Mouse (Mus musculus) brain, embryonic 14.5 days (tissue): ENCODE measurements around the gene Usp39. TPM values are rescaled to one million over a fixed set of nuclear protein-coding genes. Genes with fewer than 3 reads are reported as not detected.

Experiments
- DNase-seq: peaks from one replicate; pipeline ENCODE4 v3.0.0-alpha.2; 2011; ENCODE audit warnings: low read depth
- CTCF ChIP-seq: fragments of 200-500 bp; IDR thresholded peaks from 2 replicates; pipeline ENCODE4 v1.5.1; 2012; ENCODE audit warnings: inconsistent platforms, mild to moderate bottlenecking, moderate library complexity, borderline replicate concordance; ENCODE audit not compliant: insufficient read depth, insufficient read length; ENCODE audit errors: extremely low read depth
- POLR2A ChIP-seq: fragments of 200-500 bp; IDR thresholded peaks from 2 replicates; pipeline ENCODE4 v1.6.1; 2012; ENCODE audit warnings: mild to moderate bottlenecking, inconsistent platforms, borderline replicate concordance; ENCODE audit not compliant: poor library complexity, insufficient read depth, insufficient read length, severe bottlenecking; ENCODE audit errors: extremely low read depth
- polyA plus RNA-seq: library from polyadenylated mRNA; depleted of rRNA; stranded (reverse); fragments of >200 nt; gene quantifications from 2 replicates; pipeline ENCODE4 v1.2.3, GENCODE M21; 2012

The Usp39 gene
- polyA plus RNA-seq, 1 experiment, result 47.3 TPM

DNA sequence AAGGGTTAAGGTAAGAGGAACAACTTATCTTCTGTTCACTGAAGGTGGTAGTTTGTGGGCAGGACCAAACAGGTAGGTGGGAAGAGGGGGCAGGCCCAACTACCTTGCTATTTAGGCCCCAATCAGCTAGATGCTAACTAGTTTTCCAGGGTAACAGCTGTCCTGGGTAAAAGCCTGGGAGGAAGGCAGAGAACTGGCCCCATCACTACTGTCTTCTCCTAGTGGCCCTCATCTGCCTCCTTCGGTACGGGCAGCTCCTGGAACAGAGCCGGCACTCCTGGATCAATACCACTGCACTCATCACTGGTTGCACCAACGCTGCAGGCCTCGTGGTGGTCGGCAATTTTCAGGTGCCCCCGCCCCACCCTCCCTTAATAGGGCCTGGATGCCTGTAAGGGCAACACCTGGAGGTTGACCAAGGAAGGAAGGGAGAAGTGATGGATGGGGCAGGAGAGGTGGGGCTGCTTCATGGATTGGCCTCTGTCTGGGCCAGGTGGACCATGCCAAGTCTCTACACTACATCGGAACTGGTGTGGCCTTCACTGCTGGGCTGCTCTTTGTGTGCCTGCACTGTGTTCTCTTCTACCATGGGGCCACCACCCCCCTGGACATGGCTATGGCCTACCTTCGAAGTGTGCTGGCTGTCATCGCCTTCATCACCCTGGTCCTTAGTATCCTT lies 13.2 kb upstream of the Usp39 start:
- DNase-seq, result no peak
- TF ChIP-seq CTCF (no peak), POLR2A (no peak)

- DNase-seq, result peak; percentile 35
- TF ChIP-seq CTCF (no peak), POLR2A (no peak)
Measured at GRCm38 (mm10) chr6:72357164-72358079, 12.4 kb upstream of the Usp39 start.

GRCm38 (mm10) chr6:72356001-72356532 lies 11.1 kb upstream of the Usp39 start:
- TF ChIP-seq CTCF (no peak), POLR2A (no peak)
- no peak for DNase-seq

DNA sequence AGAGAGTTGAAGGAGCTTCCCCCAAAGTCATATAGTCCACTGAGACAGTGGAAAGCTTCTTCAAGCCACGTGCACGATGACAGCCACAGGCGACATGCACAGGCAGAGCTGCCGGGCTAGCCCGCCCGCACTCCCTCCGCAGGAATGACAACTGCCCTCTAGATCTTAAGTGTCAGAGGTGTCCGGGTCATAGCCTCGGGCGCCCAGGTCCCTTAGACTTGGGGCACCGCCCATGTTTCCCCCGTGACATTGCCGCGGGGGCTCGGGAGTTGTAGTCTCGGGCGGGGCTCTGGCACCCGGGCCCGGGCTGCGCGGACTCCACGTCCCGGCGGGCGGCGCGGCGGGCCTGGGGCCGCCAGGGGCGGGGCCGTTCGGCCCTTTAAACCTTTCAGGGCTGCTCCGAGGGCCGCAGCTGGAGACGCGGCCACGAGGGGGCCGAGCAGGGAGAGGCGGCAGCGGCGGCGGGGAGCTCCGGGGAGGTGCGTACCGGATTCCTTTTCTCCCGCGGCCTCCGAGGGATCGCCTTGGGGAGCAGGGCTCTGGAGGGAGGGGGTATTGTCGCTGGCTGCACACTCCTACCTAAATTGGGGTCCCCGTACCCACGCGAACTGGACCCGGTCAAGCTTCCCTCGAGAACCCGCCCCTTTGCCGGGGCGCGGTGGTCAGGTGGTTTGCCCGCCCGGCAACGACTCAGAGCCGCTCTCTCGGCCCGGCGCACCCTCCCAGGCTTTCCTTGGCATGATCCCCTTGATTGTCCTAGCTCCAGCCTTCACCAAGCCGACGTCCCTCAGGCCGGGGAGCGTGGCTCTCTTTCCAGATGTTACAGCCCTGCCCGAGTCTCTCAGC lies 10.3 kb upstream of the Usp39 start, which contains the start of gene Tmem150a:
TSS of gene Tmem150a (plus strand) at position 382 of the 846 bp plus-strand sequence.
- TF ChIP-seq CTCF, result peak; percentile 38; the same call in 1 of the 2 replicates
- TF ChIP-seq POLR2A, result no peak
- peak; percentile 78 for DNase-seq

DNA sequence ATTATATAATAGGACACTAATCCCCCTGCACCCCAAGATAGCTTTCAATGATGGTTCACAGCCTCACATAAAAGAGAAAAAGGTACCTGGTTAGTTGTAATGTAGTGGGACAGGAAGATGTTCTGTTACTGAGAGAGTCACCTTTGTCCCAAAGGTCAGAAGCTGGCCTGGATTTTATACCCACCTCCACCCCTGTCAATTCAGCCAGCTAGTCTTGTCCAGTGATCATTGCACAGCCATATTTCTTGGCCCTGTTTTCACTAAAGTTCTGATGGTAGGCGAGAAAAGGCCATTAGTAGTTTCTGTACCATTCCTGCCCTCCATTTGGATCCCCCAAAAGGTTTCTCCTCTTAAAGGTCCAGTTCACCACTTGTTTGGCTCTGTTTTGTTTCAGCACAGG lies 9.0 kb upstream of the Usp39 start:
- no peak for TF ChIP-seq CTCF
- TF ChIP-seq POLR2A, result no peak
- DNase-seq, result no peak

DNA sequence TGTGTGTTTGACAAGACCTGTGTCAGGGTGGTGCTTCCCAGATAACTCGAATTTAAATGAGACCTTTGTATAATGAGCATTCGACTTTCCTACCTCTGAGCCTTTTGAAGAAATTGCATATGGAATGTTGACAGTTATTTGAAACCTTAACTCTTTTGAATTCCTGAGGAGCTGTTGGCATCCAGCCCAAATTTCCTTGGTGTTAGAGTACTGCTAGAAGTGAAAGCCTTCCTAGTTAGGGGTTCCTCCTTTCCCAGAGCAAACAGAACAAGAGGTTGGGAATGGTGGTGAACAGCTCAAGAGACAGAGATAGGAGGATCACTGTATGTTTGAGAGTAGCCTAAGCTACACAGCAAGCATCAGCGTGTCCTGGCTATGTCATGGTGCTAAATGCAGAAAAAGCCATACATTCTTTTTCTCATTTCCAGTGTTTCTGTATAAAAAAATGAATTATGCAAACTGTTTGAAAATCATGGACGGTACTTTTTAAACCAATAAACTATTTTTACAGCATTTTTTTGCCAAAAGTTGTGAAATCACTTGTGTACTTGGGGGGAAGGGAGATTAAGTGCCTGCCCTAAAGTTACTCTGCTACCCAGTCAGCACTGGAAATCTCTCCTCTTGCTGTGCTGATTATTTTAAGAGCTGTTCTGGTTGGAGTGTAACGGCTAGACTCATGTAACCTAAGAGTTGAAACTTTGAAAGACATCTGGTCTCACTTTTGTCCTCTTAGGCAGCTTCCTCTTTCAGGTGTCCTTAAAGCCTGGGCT lies 7.8 kb upstream of the Usp39 start:
- TF ChIP-seq CTCF (no peak), POLR2A (no peak)
- DNase-seq, result no peak

DNA sequence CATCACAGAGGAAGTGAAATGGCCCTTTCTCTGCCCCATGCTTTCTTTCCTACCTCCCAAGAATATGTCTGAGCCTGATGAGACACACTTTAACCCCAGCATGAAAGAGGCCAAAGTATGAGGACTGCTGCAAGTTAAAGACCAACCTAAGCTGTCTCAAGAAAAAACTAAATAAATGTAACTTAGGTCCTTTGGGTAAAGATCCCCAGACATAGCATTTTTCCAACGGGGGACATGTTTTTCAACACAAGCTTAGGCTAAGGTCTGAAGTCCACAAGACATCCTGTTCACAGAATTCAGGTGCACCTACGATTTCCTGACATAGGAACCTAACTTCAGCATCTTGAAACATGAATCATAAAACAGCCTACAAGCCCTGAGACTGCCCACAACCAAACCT lies 5.2 kb upstream of the Usp39 start:
- DNase-seq, result no peak
- TF ChIP-seq CTCF (no peak), POLR2A (no peak)

- no peak for DNase-seq
- TF ChIP-seq CTCF (no peak), POLR2A (no peak)
Measured at GRCm38 (mm10) chr6:72348411-72348810, 3.4 kb upstream of the Usp39 start.

DNA sequence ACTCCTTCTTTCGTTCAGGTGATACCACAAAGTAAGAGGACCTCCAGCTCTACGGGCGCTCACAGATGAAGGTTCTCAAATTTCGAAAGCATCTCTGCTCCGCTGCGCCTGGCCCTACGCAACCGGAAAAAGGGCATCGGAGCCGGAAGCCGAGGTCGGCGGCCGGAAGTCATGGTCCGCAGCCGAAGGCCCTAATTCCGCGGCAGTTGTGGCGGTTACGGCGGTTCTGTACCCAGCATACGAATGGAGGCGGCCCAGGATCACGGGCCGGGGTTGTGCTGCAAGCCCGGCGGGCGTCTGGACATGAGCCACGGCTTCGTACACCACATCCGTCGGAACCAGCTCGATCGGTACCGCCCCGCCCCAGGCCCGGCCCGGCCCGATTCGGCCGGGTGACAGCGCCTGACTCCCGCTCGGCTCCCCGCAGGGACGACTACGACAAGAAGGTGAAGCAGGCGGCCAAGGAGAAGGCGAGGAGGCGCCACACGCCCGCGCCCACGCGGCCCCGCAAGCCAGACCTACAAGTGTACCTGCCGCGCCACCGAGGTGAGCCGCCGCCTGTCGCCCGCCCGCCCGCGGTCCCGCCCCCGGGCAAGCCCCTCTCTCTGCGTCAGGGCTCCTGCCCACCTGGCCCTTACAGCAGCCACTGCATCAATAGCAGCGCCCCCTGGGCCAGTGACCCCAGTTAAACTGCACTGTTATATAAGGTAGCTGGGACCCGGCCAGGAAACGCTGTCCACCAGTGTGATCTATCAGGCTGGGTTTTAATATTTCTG lies 2.4 kb upstream of the Usp39 start, which contains the start of gene 0610030E20Rik:
TSS of gene 0610030E20Rik (plus strand) at position 152 of the 776 bp plus-strand sequence.
- TF ChIP-seq CTCF (peak; percentile 6; the same call in 1 of the 2 replicates), POLR2A (peak; percentile 16; the same call in 1 of the 2 replicates)
- peak; percentile 87 for DNase-seq
